Mouse (Mus musculus) liver, adult 2 months (tissue): ENCODE measurements around the gene Alkbh5.
"Not testable (repeated sequence)": the region's sequence is repeated elsewhere in the genome, so short reads cannot be mapped to it uniquely, and the experiment has no call there.

ENCODE experiments used
- CTCF ChIP-seq: fragments of 200-500 bp; IDR thresholded peaks from 2 replicates; pipeline ENCODE4 v1.5.1; 2011; ENCODE audit warnings: low read depth, low read length, control low read depth
- POLR2A ChIP-seq: fragments of 200-500 bp; IDR thresholded peaks from 2 replicates; pipeline ENCODE4 v1.6.1; 2011; ENCODE audit warnings: low read length, control low read depth; ENCODE audit not compliant: insufficient read depth; ENCODE audit errors: extremely low read depth

DNA sequence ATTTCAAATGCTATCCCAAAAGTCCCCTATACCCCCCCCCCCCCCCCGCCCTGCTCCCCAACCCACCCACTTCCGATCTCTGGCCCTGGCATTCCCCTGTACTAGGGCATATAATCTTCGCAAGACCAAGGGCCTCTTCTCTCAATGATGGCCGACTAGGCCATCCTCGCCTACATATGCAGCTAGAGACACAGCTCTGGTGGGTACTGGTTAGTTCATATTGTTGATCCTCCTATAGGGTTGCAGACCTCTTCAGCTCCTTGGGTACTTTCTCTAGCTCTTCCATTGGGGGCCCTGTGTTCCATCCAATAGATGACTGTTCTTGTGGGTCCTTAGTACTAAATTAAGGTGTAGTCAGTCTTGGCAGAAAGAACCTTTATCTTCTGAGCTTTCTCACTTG is 7.0 kb downstream of the Alkbh5 start:
- not testable (repeated sequence) for TF ChIP-seq CTCF, POLR2A
